Mouse (Mus musculus): ENCODE data around the gene Gm28539. TPM values are rescaled to one million over a fixed set of nuclear protein-coding genes. Genes with fewer than 3 reads are reported as not detected.
"Not testable (repeated sequence)": the region's sequence is repeated elsewhere in the genome, so short reads cannot be mapped to it uniquely, and the experiment has no call there.

The Gm28539 gene
- polyA plus RNA-seq, 1 experiment from 2014 or later = not detected

DNA sequence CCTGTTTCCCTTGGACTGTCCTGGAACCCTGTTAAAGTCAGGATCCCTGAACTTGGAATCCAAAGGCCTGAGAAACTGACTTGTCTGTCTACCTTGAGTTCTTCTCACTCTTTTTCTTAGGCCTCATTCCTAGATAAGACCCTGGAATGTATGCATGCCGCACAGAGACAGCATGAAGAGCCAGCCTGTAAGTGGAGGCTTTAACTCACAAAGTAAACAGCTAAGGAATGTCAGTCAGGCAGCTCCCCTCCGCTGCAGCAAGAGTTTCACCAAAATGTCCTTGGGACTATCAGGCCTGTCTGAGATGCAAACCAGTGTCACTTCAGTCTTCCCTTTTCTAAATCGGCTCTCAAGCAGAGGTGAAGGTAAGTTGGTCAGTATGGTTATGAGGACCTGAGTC, 134.5 kb downstream of the Gm28539 start:
- H3K4me1 ChIP-seq (ENCODE audit: control insufficient read depth, insufficient read depth, low read length) = no peaks in the 10 kb centered on the region
- no peak overlapping the region for H3K9ac ChIP-seq (ENCODE audit: low read length)
- ATAC-seq (ENCODE audit: low FRiP score) = no peak
- DNase-seq (ENCODE audit: low spot score, missing footprints) = no peak
- no peaks in the 10 kb centered on the region for H3K9me3 ChIP-seq (ENCODE audit: control insufficient read depth, low read length)
- no peak overlapping the region for H3K27ac ChIP-seq (ENCODE audit: low read depth, low read length)
- H3K4me3 ChIP-seq (ENCODE audit: low read depth, low read length) = no peak overlapping the region
- H3K27me3 ChIP-seq (ENCODE audit: control insufficient read depth, insufficient read depth, low read length) = no peaks in the 10 kb centered on the region
- 87% methylated on average over 3 of the region's 3 CpGs for WGBS
- H3K4me2 ChIP-seq = no peak overlapping the region
- H3K36me3 ChIP-seq (ENCODE audit: control insufficient read depth, insufficient read depth, low read length) = peaks cover 21% of the 10 kb centered on the region

DNA sequence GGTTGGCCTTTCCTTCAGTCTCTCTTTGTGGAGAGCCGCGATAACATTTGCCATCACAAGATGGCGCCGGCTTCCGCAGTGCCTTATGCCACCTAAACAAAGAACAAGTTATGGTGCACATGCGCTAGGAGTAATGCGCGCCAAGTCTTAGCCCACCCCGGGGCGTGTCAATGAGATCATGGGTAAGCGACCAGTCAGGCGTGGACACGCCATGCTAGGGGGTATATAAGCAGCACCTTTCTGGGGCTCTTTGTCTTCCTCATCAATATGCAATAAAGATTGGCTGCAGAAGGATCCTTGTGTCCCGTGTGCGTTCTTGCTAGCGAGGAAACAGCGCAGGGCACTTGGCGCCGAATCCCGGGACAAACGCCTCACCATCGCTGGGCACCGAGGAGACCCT, 139.3 kb downstream of the Gm28539 start:
- H3K4me1 ChIP-seq (ENCODE audit: control insufficient read depth, insufficient read depth, low read length); H3K9me3 ChIP-seq (ENCODE audit: control insufficient read depth, low read length); H3K4me3 ChIP-seq (ENCODE audit: low read depth, low read length); DNase-seq (ENCODE audit: low spot score, missing footprints); H3K36me3 ChIP-seq (ENCODE audit: control insufficient read depth, insufficient read depth, low read length); ATAC-seq (ENCODE audit: low FRiP score); H3K27me3 ChIP-seq (ENCODE audit: control insufficient read depth, insufficient read depth, low read length); H3K27ac ChIP-seq (ENCODE audit: low read depth, low read length); H3K4me2 ChIP-seq; H3K9ac ChIP-seq (ENCODE audit: low read length): not testable (repeated sequence)
- 86% methylated on average over 23 of the region's 23 CpGs for WGBS

DNA sequence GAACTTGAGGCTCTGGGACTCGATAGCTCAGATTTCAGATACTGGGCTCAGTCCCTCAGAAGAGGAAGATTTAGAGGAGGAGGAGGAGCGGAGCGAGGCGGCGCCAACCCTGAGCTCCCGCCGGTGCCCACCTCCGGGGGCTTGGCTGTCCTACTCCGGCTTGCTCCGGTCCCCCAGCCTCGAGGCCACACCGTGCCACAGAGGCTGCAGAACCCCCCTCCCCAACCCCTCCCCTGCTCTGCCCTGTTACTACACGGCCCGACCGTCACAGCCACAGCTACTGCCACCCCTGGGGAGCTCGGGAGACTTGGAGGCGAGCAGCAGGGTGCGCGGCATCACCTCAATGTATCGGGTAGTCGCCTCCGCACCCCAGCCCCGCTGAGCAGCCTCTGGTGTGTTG, 139.9 kb downstream of the Gm28539 start:
- DNase-seq (ENCODE audit: low spot score, missing footprints) = no peak
- H3K4me1 ChIP-seq (ENCODE audit: control insufficient read depth, insufficient read depth, low read length) = no peaks in the 10 kb centered on the region
- no peaks in the 10 kb centered on the region; the same call in 1 of the 2 replicates for H3K36me3 ChIP-seq (ENCODE audit: control insufficient read depth, insufficient read depth, low read length)
- peak; percentile 55 for ATAC-seq (ENCODE audit: low FRiP score)
- no peaks in the 10 kb centered on the region for H3K9me3 ChIP-seq (ENCODE audit: control insufficient read depth, low read length)
- 76% methylated on average over 21 of the region's 23 CpGs for WGBS
- H3K27ac ChIP-seq (ENCODE audit: low read depth, low read length) = no peak overlapping the region
- no peak overlapping the region for H3K9ac ChIP-seq (ENCODE audit: low read length)
- H3K4me2 ChIP-seq = no peak overlapping the region
- no peak overlapping the region for H3K4me3 ChIP-seq (ENCODE audit: low read depth, low read length)
- no peaks in the 10 kb centered on the region for H3K27me3 ChIP-seq (ENCODE audit: control insufficient read depth, insufficient read depth, low read length)

DNA sequence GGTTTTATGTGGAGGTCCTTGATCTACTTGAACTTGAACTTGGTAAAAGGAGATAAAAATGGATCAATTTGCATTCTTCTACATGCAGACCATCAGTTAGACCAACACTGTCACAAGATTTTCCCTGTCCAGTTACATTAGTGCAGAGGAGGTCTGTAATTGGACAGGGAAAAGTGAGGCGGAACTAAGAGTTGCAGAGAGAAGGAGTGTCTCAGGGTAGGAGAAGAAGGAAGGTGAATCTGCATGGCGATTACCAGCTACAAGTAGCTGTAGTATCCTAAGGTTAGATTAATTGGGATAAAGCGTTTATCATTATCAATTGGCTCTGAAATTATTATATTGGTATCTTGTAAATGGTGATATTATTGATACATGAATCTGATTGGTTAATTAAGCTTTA, 150.0 kb downstream of the Gm28539 start:
- Histone ChIP-seq H3K36me3 (ENCODE audit: control insufficient read depth, insufficient read depth, low read length) (no peaks in the 10 kb centered on the region), H3K4me1 (ENCODE audit: control insufficient read depth, insufficient read depth, low read length) (no peaks in the 10 kb centered on the region), H3K27me3 (ENCODE audit: control insufficient read depth, insufficient read depth, low read length) (no peaks in the 10 kb centered on the region), H3K9me3 (ENCODE audit: control insufficient read depth, low read length) (no peaks in the 10 kb centered on the region), H3K27ac (ENCODE audit: low read depth, low read length) (no peak overlapping the region), H3K4me2 (no peak overlapping the region), H3K4me3 (ENCODE audit: low read depth, low read length) (no peak overlapping the region), H3K9ac (ENCODE audit: low read length) (no peak overlapping the region)
- WGBS = 88% methylated on average over 3 of the region's 3 CpGs
- ATAC-seq (ENCODE audit: low FRiP score) (no peak), DNase-seq (ENCODE audit: low spot score, missing footprints) (no peak)

DNA sequence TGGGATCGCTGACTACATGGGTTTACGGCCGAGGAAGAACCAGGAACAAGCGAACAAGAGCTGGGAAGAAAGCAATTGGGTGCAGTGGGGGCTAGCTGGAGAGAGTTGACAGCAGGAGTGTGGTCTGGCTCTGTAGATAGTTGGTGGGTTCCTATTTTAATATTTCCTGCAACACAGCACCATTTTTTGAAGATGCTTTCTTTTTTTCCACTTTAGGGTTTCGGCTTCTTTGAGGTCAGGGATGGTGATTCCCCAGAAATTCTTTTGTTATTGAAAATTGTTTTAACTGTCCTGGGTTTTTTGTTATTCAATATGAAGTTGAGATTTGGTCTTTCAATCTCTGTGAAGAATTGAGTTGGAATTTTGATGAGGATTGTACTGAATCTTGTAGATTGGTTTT, 150.5 kb downstream of the Gm28539 start:
- Histone ChIP-seq H3K27me3 (ENCODE audit: control insufficient read depth, insufficient read depth, low read length) (no peaks in the 10 kb centered on the region), H3K4me1 (ENCODE audit: control insufficient read depth, insufficient read depth, low read length) (no peaks in the 10 kb centered on the region), H3K36me3 (ENCODE audit: control insufficient read depth, insufficient read depth, low read length) (no peaks in the 10 kb centered on the region), H3K27ac (ENCODE audit: low read depth, low read length) (no peak overlapping the region), H3K9me3 (ENCODE audit: control insufficient read depth, low read length) (no peaks in the 10 kb centered on the region), H3K4me2 (no peak overlapping the region), H3K9ac (ENCODE audit: low read length) (no peak overlapping the region), H3K4me3 (ENCODE audit: low read depth, low read length) (no peak overlapping the region)
- 91% methylated on average over 5 of the region's 5 CpGs for WGBS
- no peak for DNase-seq (ENCODE audit: low spot score, missing footprints)
- no peak for ATAC-seq (ENCODE audit: low FRiP score)

DNA sequence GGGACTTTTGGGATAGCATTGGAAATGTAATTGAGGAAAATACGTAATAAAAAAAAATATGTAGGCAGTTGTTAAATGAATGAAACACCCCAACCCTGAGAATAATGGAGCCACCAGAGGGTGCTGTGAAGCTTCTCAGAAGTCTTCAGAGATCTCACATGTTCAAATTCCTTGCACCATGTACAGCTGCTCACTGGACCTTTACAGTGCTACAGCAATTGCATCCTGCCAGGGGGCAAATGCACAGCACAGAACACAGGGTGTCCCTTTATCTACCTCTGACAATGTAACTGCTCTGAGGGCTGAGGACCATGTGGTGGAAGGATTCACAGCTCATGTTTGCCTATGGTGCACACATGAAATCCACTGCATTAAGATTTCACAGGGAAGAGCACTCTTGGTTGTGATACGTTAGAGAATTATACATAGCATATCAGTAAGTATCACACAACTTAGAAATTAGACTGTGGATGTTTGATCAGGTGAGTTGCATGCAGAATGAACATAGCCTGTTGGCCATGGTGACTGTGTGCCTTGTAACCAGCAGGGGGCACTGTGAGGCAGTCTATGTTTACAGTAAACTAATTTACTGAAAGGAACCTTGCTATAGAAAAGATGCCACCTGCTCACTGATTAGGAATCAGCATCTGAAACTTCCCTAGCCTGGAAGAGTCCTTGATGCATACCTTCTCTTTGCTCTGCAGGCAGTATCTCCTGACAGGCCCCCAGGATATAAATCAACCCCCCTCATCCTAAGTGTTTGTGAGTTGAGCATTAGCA, 166.4 kb downstream of the Gm28539 start:
- not testable (repeated sequence) for H3K4me1 ChIP-seq (ENCODE audit: control insufficient read depth, insufficient read depth, low read length); H3K4me2 ChIP-seq; H3K9ac ChIP-seq (ENCODE audit: low read length); H3K9me3 ChIP-seq (ENCODE audit: control insufficient read depth, low read length); ATAC-seq (ENCODE audit: low FRiP score); H3K27ac ChIP-seq (ENCODE audit: low read depth, low read length); H3K4me3 ChIP-seq (ENCODE audit: low read depth, low read length); DNase-seq (ENCODE audit: low spot score, missing footprints); H3K36me3 ChIP-seq (ENCODE audit: control insufficient read depth, insufficient read depth, low read length); H3K27me3 ChIP-seq (ENCODE audit: control insufficient read depth, insufficient read depth, low read length)
- WGBS = 45% methylated on average over 2 of the region's 2 CpGs

DNA sequence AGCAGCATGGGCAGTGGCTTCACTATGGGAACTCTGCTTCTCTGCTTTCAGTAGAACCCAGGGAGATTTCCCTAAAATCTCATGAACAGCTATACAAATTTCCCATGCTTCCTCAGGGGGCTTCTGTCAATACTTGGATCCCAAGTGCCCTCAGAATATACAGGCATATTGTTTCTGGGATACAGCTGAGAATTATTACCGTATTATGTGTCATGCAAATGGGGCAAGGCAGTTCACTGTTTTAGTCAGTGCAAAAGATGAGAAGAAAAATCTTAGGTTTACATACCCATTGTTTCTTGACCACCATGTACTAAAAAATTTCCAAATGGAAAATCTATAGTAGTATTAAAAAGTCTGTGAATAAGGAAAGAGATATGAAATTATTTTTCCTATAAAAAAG, 167.4 kb downstream of the Gm28539 start:
- 83% methylated on average over 1 of the region's 1 CpGs for WGBS
- no peak overlapping the region for H3K4me3 ChIP-seq (ENCODE audit: low read depth, low read length)
- ATAC-seq (ENCODE audit: low FRiP score) (no peak), DNase-seq (ENCODE audit: low spot score, missing footprints) (no peak)
- H3K27me3 ChIP-seq (ENCODE audit: control insufficient read depth, insufficient read depth, low read length) = no peaks in the 10 kb centered on the region
- H3K4me1 ChIP-seq (ENCODE audit: control insufficient read depth, insufficient read depth, low read length) = no peaks in the 10 kb centered on the region
- no peak overlapping the region for H3K27ac ChIP-seq (ENCODE audit: low read depth, low read length)
- H3K36me3 ChIP-seq (ENCODE audit: control insufficient read depth, insufficient read depth, low read length) = no peaks in the 10 kb centered on the region
- no peak overlapping the region for H3K4me2 ChIP-seq
- H3K9ac ChIP-seq (ENCODE audit: low read length) = no peak overlapping the region
- no peaks in the 10 kb centered on the region for H3K9me3 ChIP-seq (ENCODE audit: control insufficient read depth, low read length)

DNA sequence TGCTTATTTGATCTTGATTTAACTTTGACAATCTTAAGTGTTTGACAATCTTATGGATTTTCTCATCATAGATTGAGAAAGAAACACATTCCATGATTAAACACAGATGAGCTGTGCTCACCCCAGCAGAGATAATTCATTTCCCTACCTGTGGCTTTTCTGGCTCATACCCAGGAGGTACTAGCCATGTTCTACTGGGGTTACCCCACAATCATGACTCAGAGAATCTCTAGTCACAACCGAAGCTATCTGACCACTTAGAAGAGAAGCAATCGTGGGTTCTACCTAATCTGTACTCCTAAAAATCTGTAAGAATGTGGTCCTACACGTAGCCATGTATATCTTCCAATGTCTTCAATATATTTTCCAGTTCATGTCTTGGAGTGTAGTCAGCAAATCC, 168.9 kb downstream of the Gm28539 start:
- Histone ChIP-seq H3K27me3 (ENCODE audit: control insufficient read depth, insufficient read depth, low read length) (no peaks in the 10 kb centered on the region), H3K4me1 (ENCODE audit: control insufficient read depth, insufficient read depth, low read length) (no peaks in the 10 kb centered on the region), H3K4me3 (ENCODE audit: low read depth, low read length) (no peak overlapping the region), H3K9ac (ENCODE audit: low read length) (no peak overlapping the region), H3K9me3 (ENCODE audit: control insufficient read depth, low read length) (no peaks in the 10 kb centered on the region), H3K4me2 (no peak overlapping the region), H3K36me3 (ENCODE audit: control insufficient read depth, insufficient read depth, low read length) (no peaks in the 10 kb centered on the region), H3K27ac (ENCODE audit: low read depth, low read length) (no peak overlapping the region)
- WGBS = 64% methylated on average over 3 of the region's 3 CpGs
- DNase-seq (ENCODE audit: low spot score, missing footprints) (no peak), ATAC-seq (ENCODE audit: low FRiP score) (no peak)
